Mouse (Mus musculus): Measurements from ENCODE around the gene Ush2a. TPM values are rescaled to one million over a fixed set of nuclear protein-coding genes. Genes with fewer than 3 reads are reported as not detected.
A peak's percentile ranks its signal among the peaks of the same experiment; 100 is the strongest.

The Ush2a gene
- polyA plus RNA-seq, 1 experiment from 2014 or later = 0.01 TPM

DNA sequence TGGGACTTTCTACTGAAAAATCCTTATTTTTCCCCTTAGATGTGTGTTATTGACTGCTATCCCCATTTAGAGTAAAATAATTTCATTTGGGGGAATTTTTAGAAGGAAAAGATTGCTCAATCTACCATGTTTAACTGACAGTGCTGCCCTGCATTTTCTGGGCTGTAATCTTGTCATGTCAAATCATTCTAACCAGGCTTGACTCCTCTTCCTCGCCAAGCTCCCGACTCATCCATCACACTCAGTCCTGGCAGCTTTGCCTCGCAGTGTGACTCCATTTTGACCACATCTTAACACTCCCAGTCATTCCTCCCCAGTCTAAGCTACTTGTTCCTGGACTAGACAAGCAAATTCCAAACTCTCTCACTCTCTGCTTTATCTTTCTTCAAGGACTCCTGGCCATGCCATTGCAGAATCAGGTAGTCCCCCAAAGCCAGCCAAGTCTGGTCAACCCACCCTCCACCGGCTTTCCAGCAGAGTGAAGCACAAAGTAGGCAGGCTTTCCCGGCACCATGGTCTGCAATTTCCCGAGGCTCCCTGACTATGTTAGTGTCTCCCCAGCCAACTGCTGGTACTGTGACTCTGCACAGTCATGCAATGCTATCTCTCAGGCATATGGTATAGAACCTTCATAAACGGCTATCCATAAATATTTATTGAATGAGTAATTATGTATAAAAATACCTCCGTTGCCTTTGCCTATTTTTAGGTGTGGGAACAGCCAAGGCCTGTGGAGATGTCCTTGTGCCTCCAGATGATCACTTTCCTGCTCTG lies 146.0 kb downstream of the Ush2a start:
- no peak overlapping the region for H3K4me3 ChIP-seq (ENCODE audit: low read depth, low read length)
- no peaks in the 10 kb centered on the region for H3K27me3 ChIP-seq (replicated peaks; ENCODE audit: control insufficient read depth, insufficient read depth, low read length)
- H3K9ac ChIP-seq (ENCODE audit: low read depth, low read length) = no peak overlapping the region
- TF ChIP-seq CTCF (IDR thresholded peaks at IDR 0.05; ENCODE audit: low read depth) = no peak
- no peak for ATAC-seq
- no peaks in the 10 kb centered on the region for H3K4me1 ChIP-seq (replicated peaks; ENCODE audit: control insufficient read depth, insufficient read depth, low read length)
- H3K9me3 ChIP-seq (ENCODE audit: control insufficient read depth) = no peaks in the 10 kb centered on the region
- no peak overlapping the region for H3K4me2 ChIP-seq (replicated peaks; ENCODE audit: low read depth)
- WGBS = 73% methylated on average over 8 of the region's 8 CpGs
- H3K36me3 ChIP-seq (ENCODE audit: control insufficient read depth, insufficient read depth) = no peaks in the 10 kb centered on the region
- H3K27ac ChIP-seq (ENCODE audit: low read depth, low read length) = no peak overlapping the region

- H3K9me3 ChIP-seq (ENCODE audit: control insufficient read depth) = no peaks in the 10 kb centered on the region
- no peaks in the 10 kb centered on the region for H3K27me3 ChIP-seq (replicated peaks; ENCODE audit: control insufficient read depth, insufficient read depth, low read length)
- ATAC-seq = no peak
- H3K4me3 ChIP-seq (ENCODE audit: low read depth, low read length) = no peak overlapping the region
- no peak overlapping the region for H3K4me2 ChIP-seq (replicated peaks; ENCODE audit: low read depth)
- TF ChIP-seq CTCF (IDR thresholded peaks at IDR 0.05; ENCODE audit: low read depth) = no peak
- 82% methylated on average over 3 of the region's 3 CpGs for WGBS
- no peak overlapping the region for H3K27ac ChIP-seq (ENCODE audit: low read depth, low read length)
- no peak overlapping the region for H3K9ac ChIP-seq (ENCODE audit: low read depth, low read length)
- H3K4me1 ChIP-seq (replicated peaks; ENCODE audit: control insufficient read depth, insufficient read depth, low read length) = no peaks in the 10 kb centered on the region
- H3K36me3 ChIP-seq (ENCODE audit: control insufficient read depth, insufficient read depth) = no peaks in the 10 kb centered on the region
These were observed 148.7 kb downstream of the Ush2a start for GRCm38 (mm10) chr1:188410547-188410946.

- Histone ChIP-seq H3K9me3 (ENCODE audit: control insufficient read depth) (no peaks in the 10 kb centered on the region), H3K36me3 (ENCODE audit: control insufficient read depth, insufficient read depth) (no peaks in the 10 kb centered on the region), H3K27me3 (replicated peaks; ENCODE audit: control insufficient read depth, insufficient read depth, low read length) (no peaks in the 10 kb centered on the region), H3K4me1 (replicated peaks; ENCODE audit: control insufficient read depth, insufficient read depth, low read length) (no peaks in the 10 kb centered on the region), H3K9ac (ENCODE audit: low read depth, low read length) (no peak overlapping the region), H3K27ac (ENCODE audit: low read depth, low read length) (no peak overlapping the region), H3K4me2 (replicated peaks; ENCODE audit: low read depth) (no peak overlapping the region), H3K4me3 (ENCODE audit: low read depth, low read length) (no peak overlapping the region)
- ATAC-seq = no peak
- TF ChIP-seq CTCF (IDR thresholded peaks at IDR 0.05; ENCODE audit: low read depth) = no peak
- 80% methylated on average over 2 of the region's 2 CpGs for WGBS
These were observed 158.7 kb downstream of the Ush2a start for GRCm38 (mm10) chr1:188420543-188420942.

- no peak for TF ChIP-seq CTCF (IDR thresholded peaks at IDR 0.05; ENCODE audit: low read depth)
- no peak overlapping the region for H3K4me2 ChIP-seq (replicated peaks; ENCODE audit: low read depth)
- no peak for ATAC-seq
- H3K27me3 ChIP-seq (replicated peaks; ENCODE audit: control insufficient read depth, insufficient read depth, low read length) = no peaks in the 10 kb centered on the region
- WGBS = 69% methylated on average over 6 of the region's 6 CpGs
- no peak overlapping the region for H3K9ac ChIP-seq (ENCODE audit: low read depth, low read length)
- H3K27ac ChIP-seq (ENCODE audit: low read depth, low read length) = no peak overlapping the region
- H3K4me1 ChIP-seq (replicated peaks; ENCODE audit: control insufficient read depth, insufficient read depth, low read length) = no peaks in the 10 kb centered on the region
- H3K9me3 ChIP-seq (ENCODE audit: control insufficient read depth) = no peaks in the 10 kb centered on the region
- H3K4me3 ChIP-seq (ENCODE audit: low read depth, low read length) = no peak overlapping the region
- no peaks in the 10 kb centered on the region for H3K36me3 ChIP-seq (ENCODE audit: control insufficient read depth, insufficient read depth)
These were observed 166.3 kb downstream of the Ush2a start for GRCm38 (mm10) chr1:188428172-188428571.

- Histone ChIP-seq H3K36me3 (ENCODE audit: control insufficient read depth, insufficient read depth) (no peaks in the 10 kb centered on the region), H3K4me3 (ENCODE audit: low read depth, low read length) (no peak overlapping the region), H3K9ac (ENCODE audit: low read depth, low read length) (no peak overlapping the region), H3K27me3 (replicated peaks; ENCODE audit: control insufficient read depth, insufficient read depth, low read length) (no peaks in the 10 kb centered on the region), H3K27ac (ENCODE audit: low read depth, low read length) (no peak overlapping the region), H3K4me2 (replicated peaks; ENCODE audit: low read depth) (no peak overlapping the region), H3K4me1 (replicated peaks; ENCODE audit: control insufficient read depth, insufficient read depth, low read length) (no peaks in the 10 kb centered on the region), H3K9me3 (ENCODE audit: control insufficient read depth) (no peaks in the 10 kb centered on the region)
- no peak for ATAC-seq
- TF ChIP-seq CTCF (IDR thresholded peaks at IDR 0.05; ENCODE audit: low read depth) = no peak
- WGBS = 36% methylated on average over 3 of the region's 3 CpGs
These were observed 168.9 kb downstream of the Ush2a start for GRCm38 (mm10) chr1:188430689-188431088.

- TF ChIP-seq CTCF (IDR thresholded peaks at IDR 0.05; ENCODE audit: low read depth) = peak; percentile 17; the same call in 1 of the 2 replicates
- no peak overlapping the region for H3K9ac ChIP-seq (ENCODE audit: low read depth, low read length)
These were observed 186.1 kb downstream of the Ush2a start for GRCm38 (mm10) chr1:188447964-188448363.

More at GRCm38 (mm10) chr1:188447964-188448363, 186.1 kb downstream of the Ush2a start:
- ATAC-seq = no peak
- Histone ChIP-seq H3K4me3 (ENCODE audit: low read depth, low read length) (no peak overlapping the region), H3K9me3 (ENCODE audit: control insufficient read depth) (no peaks in the 10 kb centered on the region), H3K4me1 (replicated peaks; ENCODE audit: control insufficient read depth, insufficient read depth, low read length) (no peaks in the 10 kb centered on the region), H3K36me3 (ENCODE audit: control insufficient read depth, insufficient read depth) (no peaks in the 10 kb centered on the region), H3K27ac (ENCODE audit: low read depth, low read length) (no peak overlapping the region), H3K4me2 (replicated peaks; ENCODE audit: low read depth) (no peak overlapping the region), H3K27me3 (replicated peaks; ENCODE audit: control insufficient read depth, insufficient read depth, low read length) (no peaks in the 10 kb centered on the region)
- 76% methylated on average over 5 of the region's 5 CpGs for WGBS

Data from intestine, postnatal 0 days (tissue).